Mouse (Mus musculus): ENCODE results near the gene Gm9913. TPM values are rescaled to one million over a fixed set of nuclear protein-coding genes. Genes with fewer than 3 reads are reported as not detected.

Gm9913 gene
- polyA plus RNA-seq, 1 experiment: not detected

- WGBS: 92% methylated on average over 3 of the region's 3 CpGs
- H3K4me1 ChIP-seq (ENCODE audit: control insufficient read depth, insufficient read depth, low read length): no peaks in the 10 kb centered on the region
- H3K27ac ChIP-seq (ENCODE audit: insufficient read depth, low read depth, low read length): no peak overlapping the region
- no peak overlapping the region for H3K4me3 ChIP-seq (ENCODE audit: insufficient read depth, low read depth, low read length)
- TF ChIP-seq CTCF (IDR thresholded peaks at IDR 0.05; ENCODE audit: insufficient read depth, low read depth, low read length) (no peak), POLR2A (IDR thresholded peaks at IDR 0.05; ENCODE audit: insufficient read depth, low read depth, low read length) (no peak)
Observed at GRCm38 (mm10) chr2:125477367-125477766, 27.5 kb upstream of the Gm9913 start.

GRCm38 (mm10) chr2:125478705-125479104 lies 26.2 kb upstream of the Gm9913 start:
- Histone ChIP-seq H3K27ac (ENCODE audit: insufficient read depth, low read depth, low read length) (no peak overlapping the region), H3K4me3 (ENCODE audit: insufficient read depth, low read depth, low read length) (no peak overlapping the region), H3K4me1 (ENCODE audit: control insufficient read depth, insufficient read depth, low read length) (no peaks in the 10 kb centered on the region)
- no peak for TF ChIP-seq POLR2A (IDR thresholded peaks at IDR 0.05; ENCODE audit: insufficient read depth, low read depth, low read length)
- TF ChIP-seq CTCF (IDR thresholded peaks at IDR 0.05; ENCODE audit: insufficient read depth, low read depth, low read length): no peak
- 57% methylated on average over 4 of the region's 4 CpGs for WGBS

- TF ChIP-seq CTCF (IDR thresholded peaks at IDR 0.05; ENCODE audit: insufficient read depth, low read depth, low read length): no peak
- TF ChIP-seq POLR2A (IDR thresholded peaks at IDR 0.05; ENCODE audit: insufficient read depth, low read depth, low read length): no peak
- no peaks in the 10 kb centered on the region for H3K4me1 ChIP-seq (ENCODE audit: control insufficient read depth, insufficient read depth, low read length)
- H3K27ac ChIP-seq (ENCODE audit: insufficient read depth, low read depth, low read length): no peak overlapping the region
- WGBS: 68% methylated on average over 5 of the region's 5 CpGs
- no peak overlapping the region for H3K4me3 ChIP-seq (ENCODE audit: insufficient read depth, low read depth, low read length)
Observed at GRCm38 (mm10) chr2:125480057-125480456, 24.8 kb upstream of the Gm9913 start.

GRCm38 (mm10) chr2:125481116-125481515 lies 23.8 kb upstream of the Gm9913 start:
- H3K4me1 ChIP-seq (ENCODE audit: control insufficient read depth, insufficient read depth, low read length): no peaks in the 10 kb centered on the region
- no peak for TF ChIP-seq POLR2A (IDR thresholded peaks at IDR 0.05; ENCODE audit: insufficient read depth, low read depth, low read length)
- TF ChIP-seq CTCF (IDR thresholded peaks at IDR 0.05; ENCODE audit: insufficient read depth, low read depth, low read length): no peak
- 49% methylated on average over 4 of the region's 4 CpGs for WGBS
- no peak overlapping the region for H3K27ac ChIP-seq (ENCODE audit: insufficient read depth, low read depth, low read length)
- H3K4me3 ChIP-seq (ENCODE audit: insufficient read depth, low read depth, low read length): no peak overlapping the region

- Histone ChIP-seq H3K27ac (ENCODE audit: insufficient read depth, low read depth, low read length) (no peak overlapping the region), H3K4me1 (ENCODE audit: control insufficient read depth, insufficient read depth, low read length) (no peaks in the 10 kb centered on the region), H3K4me3 (ENCODE audit: insufficient read depth, low read depth, low read length) (no peak overlapping the region)
- TF ChIP-seq CTCF (IDR thresholded peaks at IDR 0.05; ENCODE audit: insufficient read depth, low read depth, low read length) (no peak), POLR2A (IDR thresholded peaks at IDR 0.05; ENCODE audit: insufficient read depth, low read depth, low read length) (no peak)
- WGBS: 92% methylated on average over 9 of the region's 9 CpGs
Observed at GRCm38 (mm10) chr2:125481531-125482317, 23.2 kb upstream of the Gm9913 start.

GRCm38 (mm10) chr2:125484164-125484563 lies 20.7 kb upstream of the Gm9913 start:
- no peak for TF ChIP-seq CTCF (IDR thresholded peaks at IDR 0.05; ENCODE audit: insufficient read depth, low read depth, low read length)
- TF ChIP-seq POLR2A (IDR thresholded peaks at IDR 0.05; ENCODE audit: insufficient read depth, low read depth, low read length): no peak
- no peak overlapping the region for H3K4me3 ChIP-seq (ENCODE audit: insufficient read depth, low read depth, low read length)
- H3K4me1 ChIP-seq (ENCODE audit: control insufficient read depth, insufficient read depth, low read length): no peaks in the 10 kb centered on the region
- H3K27ac ChIP-seq (ENCODE audit: insufficient read depth, low read depth, low read length): no peak overlapping the region

GRCm38 (mm10) chr2:125484910-125485309 lies 20.0 kb upstream of the Gm9913 start:
- no peaks in the 10 kb centered on the region for H3K4me1 ChIP-seq (ENCODE audit: control insufficient read depth, insufficient read depth, low read length)
- no peak overlapping the region for H3K27ac ChIP-seq (ENCODE audit: insufficient read depth, low read depth, low read length)
- TF ChIP-seq CTCF (IDR thresholded peaks at IDR 0.05; ENCODE audit: insufficient read depth, low read depth, low read length): no peak
- TF ChIP-seq POLR2A (IDR thresholded peaks at IDR 0.05; ENCODE audit: insufficient read depth, low read depth, low read length): no peak
- no peak overlapping the region for H3K4me3 ChIP-seq (ENCODE audit: insufficient read depth, low read depth, low read length)
- 91% methylated on average over 9 of the region's 9 CpGs for WGBS

GRCm38 (mm10) chr2:125489979-125490378 lies 14.9 kb upstream of the Gm9913 start:
- no peak for TF ChIP-seq CTCF (IDR thresholded peaks at IDR 0.05; ENCODE audit: insufficient read depth, low read depth, low read length)
- no peak for TF ChIP-seq POLR2A (IDR thresholded peaks at IDR 0.05; ENCODE audit: insufficient read depth, low read depth, low read length)
- WGBS: 100% methylated on average over 1 of the region's 1 CpGs
- no peaks in the 10 kb centered on the region for H3K4me1 ChIP-seq (ENCODE audit: control insufficient read depth, insufficient read depth, low read length)
- no peak overlapping the region for H3K4me3 ChIP-seq (ENCODE audit: insufficient read depth, low read depth, low read length)
- no peak overlapping the region for H3K27ac ChIP-seq (ENCODE audit: insufficient read depth, low read depth, low read length)

- 80% methylated on average over 15 of the region's 15 CpGs for WGBS
- Histone ChIP-seq H3K4me3 (ENCODE audit: insufficient read depth, low read depth, low read length) (no peak overlapping the region), H3K4me1 (ENCODE audit: control insufficient read depth, insufficient read depth, low read length) (no peaks in the 10 kb centered on the region), H3K27ac (ENCODE audit: insufficient read depth, low read depth, low read length) (no peak overlapping the region)
- TF ChIP-seq POLR2A (IDR thresholded peaks at IDR 0.05; ENCODE audit: insufficient read depth, low read depth, low read length) (no peak), CTCF (IDR thresholded peaks at IDR 0.05; ENCODE audit: insufficient read depth, low read depth, low read length) (no peak)
Observed at GRCm38 (mm10) chr2:125492050-125492900, 12.6 kb upstream of the Gm9913 start.
